Mouse (Mus musculus) stomach, postnatal 0 days (tissue): ENCODE data around the gene Gm20815. TPM values are rescaled to one million over a fixed set of nuclear protein-coding genes. Genes with fewer than 3 reads are reported as not detected.
"Not testable (repeated sequence)": the region's sequence is repeated elsewhere in the genome, so short reads cannot be mapped to it uniquely, and the experiment has no call there.

Experiments
- ATAC-seq: fragments of 200-750 bp; cut with Nextera tagmentation; 2 replicates; pipeline ENCODE4 v1.8.0; 2017; ENCODE audit not compliant: low FRiP score, low TSS enrichment
- DNase-seq: peaks from one replicate; pipeline ENCODE4 v3.0.0-alpha.2; 2016; ENCODE audit warnings: low spot score
- H3K27ac ChIP-seq: fragments of 300-500 bp; sonication (generic); replicated peaks from 2 replicates; pipeline ENCODE4 v1.5.1; 2014; ENCODE audit warnings: mild to moderate bottlenecking, control low read depth
- H3K27me3 ChIP-seq: fragments of 300-500 bp; sonication (generic); 2 replicates; pipeline ENCODE4 v1.6.1; 2014; ENCODE audit warnings: low read length; ENCODE audit not compliant: control insufficient read depth, insufficient read depth
- H3K36me3 ChIP-seq: fragments of 300-500 bp; sonication (generic); 2 replicates; pipeline ENCODE4 v1.6.1; 2014; ENCODE audit warnings: low read length, mixed read lengths; ENCODE audit not compliant: control insufficient read depth, insufficient read depth
- H3K4me1 ChIP-seq: fragments of 300-500 bp; sonication (generic); replicated peaks from 2 replicates; pipeline ENCODE4 v1.6.1; 2014; ENCODE audit warnings: antibody characterized with exemption; ENCODE audit not compliant: control insufficient read depth, insufficient read depth
- H3K4me2 ChIP-seq: fragments of 300-500 bp; sonication (generic); replicated peaks from 2 replicates; pipeline ENCODE4 v1.6.1; 2014; ENCODE audit warnings: low read depth, mild to moderate bottlenecking, control low read depth, moderate library complexity
- H3K4me3 ChIP-seq: fragments of 300-500 bp; sonication (generic); 2 replicates; pipeline ENCODE4 v1.5.1; 2014; ENCODE audit warnings: low read depth, low read length, control low read depth
- H3K9ac ChIP-seq: fragments of 300-500 bp; sonication (generic); 2 replicates; pipeline ENCODE4 v1.6.1; 2014; ENCODE audit warnings: mild to moderate bottlenecking, low read length, control low read depth, mixed read lengths
- H3K9me3 ChIP-seq: fragments of 300-500 bp; sonication (generic); 2 replicates; pipeline ENCODE4 v1.6.1; 2016; ENCODE audit warnings: low read length; ENCODE audit not compliant: control insufficient read depth
- WGBS: fragments of 180-500 bp; shearing (Covaris S2); extraction: QIAGEN DNeasy Blood & Tissue Kit; methylation state at CpG from one replicate; pipeline ENCODE4 v1.1.7; 2014; 5-methylcytosine and 5-hydroxymethylcytosine counted together
- polyA plus RNA-seq: library from polyadenylated mRNA; unstranded; fragments of >200 nt; fragmentation: Nextera tagmentation; extraction: Ambion mirVana; gene quantifications from 2 replicates; pipeline ENCODE4 v1.2.1, GENCODE M21; 2015

The Gm20815 gene
- polyA plus RNA-seq, result not detected in 2 replicates

GRCm38 (mm10) chrY:8835069-8835468 is at the start of gene Gm20815:
TSS of gene Gm20815 (minus strand) at chrY:8835169.
- not testable (repeated sequence) for H3K9me3 ChIP-seq, DNase-seq, H3K27me3 ChIP-seq, H3K4me3 ChIP-seq, H3K9ac ChIP-seq, H3K4me2 ChIP-seq, H3K4me1 ChIP-seq, H3K36me3 ChIP-seq, ATAC-seq, H3K27ac ChIP-seq
- WGBS, result no CpG with 5 or more reads among the region's 4 CpGs
